Mouse (Mus musculus): ENCODE measurements around the gene Ulk3. TPM values are rescaled to one million over a fixed set of nuclear protein-coding genes. Genes with fewer than 3 reads are reported as not detected.
A peak's percentile ranks its signal among the peaks of the same experiment; 100 is the strongest.

The Ulk3 gene
- polyA plus RNA-seq, 1 experiment from 2014 or later, result 8.0 TPM

- no peaks in the 10 kb centered on the region for H3K27me3 ChIP-seq (ENCODE audit: insufficient read depth, low read length)
- peak overlapping the region; percentile 90 for H3K4me3 ChIP-seq (ENCODE audit: low read depth, low read length)
- no peaks in the 10 kb centered on the region for H3K9me3 ChIP-seq (ENCODE audit: low read depth, low read length)
- H3K36me3 ChIP-seq (ENCODE audit: insufficient read depth), result peaks cover 5% of the 10 kb centered on the region; the same call in 1 of the 2 replicates
- no peak overlapping the region for H3K27ac ChIP-seq (ENCODE audit: low read depth)
- H3K4me2 ChIP-seq, result peak overlapping the region; percentile 86
- WGBS, result 29% methylated on average over 7 of the region's 7 CpGs
- H3K4me1 ChIP-seq (ENCODE audit: insufficient read depth), result peaks cover 37% of the 10 kb centered on the region
- no peak for TF ChIP-seq CTCF (IDR thresholded peaks at IDR 0.05; ENCODE audit: low read depth)
- peak overlapping the region; percentile 97 for H3K9ac ChIP-seq
- no peak for DNase-seq
- ATAC-seq (ENCODE audit: insufficient read depth), result no peak
Observed at GRCm38 (mm10) chr9:57643856-57644180, 54.6 kb downstream of the Ulk3 start.

DNA sequence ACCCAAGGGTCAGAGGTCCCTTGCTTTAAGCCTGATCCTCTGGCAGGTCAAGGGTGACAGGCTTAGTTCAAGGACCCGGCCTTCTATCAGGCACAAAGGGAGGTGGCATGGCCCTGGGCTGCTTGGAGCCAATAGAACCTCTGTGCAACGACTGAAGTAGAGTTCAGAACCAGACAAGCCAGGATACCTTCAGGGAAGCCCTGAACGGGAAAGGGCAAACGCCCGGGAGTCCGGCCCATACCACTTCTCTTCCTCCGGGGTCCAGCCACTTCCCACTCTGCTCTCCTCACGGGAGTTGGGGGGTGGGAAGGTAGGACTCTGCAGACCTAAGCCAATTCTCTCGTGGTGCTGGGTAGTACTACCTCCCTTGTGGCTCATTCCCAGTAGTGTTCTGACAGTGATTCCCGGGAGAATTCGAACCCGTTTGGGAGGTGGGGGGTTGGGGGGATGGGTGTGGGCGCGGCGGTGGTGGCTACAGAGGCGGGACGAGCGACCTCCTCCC, 55.2 kb downstream of the Ulk3 start:
- Histone ChIP-seq H3K4me3 (ENCODE audit: low read depth, low read length) (peak overlapping the region; percentile 90), H3K36me3 (ENCODE audit: insufficient read depth) (peaks cover 5% of the 10 kb centered on the region; the same call in 1 of the 2 replicates), H3K27ac (ENCODE audit: low read depth) (peak overlapping the region; percentile 96; the same call in 1 of the 2 replicates), H3K9me3 (ENCODE audit: low read depth, low read length) (no peaks in the 10 kb centered on the region), H3K27me3 (ENCODE audit: insufficient read depth, low read length) (no peaks in the 10 kb centered on the region), H3K4me2 (peak overlapping the region; percentile 86), H3K9ac (peak overlapping the region; percentile 97), H3K4me1 (ENCODE audit: insufficient read depth) (peaks cover 30% of the 10 kb centered on the region)
- WGBS, result 0% methylated on average over 18 of the region's 18 CpGs
- no peak for DNase-seq
- ATAC-seq (ENCODE audit: insufficient read depth), result peak; percentile 23; the same call in 1 of the 2 replicates
- no peak for TF ChIP-seq CTCF (IDR thresholded peaks at IDR 0.05; ENCODE audit: low read depth)

DNA sequence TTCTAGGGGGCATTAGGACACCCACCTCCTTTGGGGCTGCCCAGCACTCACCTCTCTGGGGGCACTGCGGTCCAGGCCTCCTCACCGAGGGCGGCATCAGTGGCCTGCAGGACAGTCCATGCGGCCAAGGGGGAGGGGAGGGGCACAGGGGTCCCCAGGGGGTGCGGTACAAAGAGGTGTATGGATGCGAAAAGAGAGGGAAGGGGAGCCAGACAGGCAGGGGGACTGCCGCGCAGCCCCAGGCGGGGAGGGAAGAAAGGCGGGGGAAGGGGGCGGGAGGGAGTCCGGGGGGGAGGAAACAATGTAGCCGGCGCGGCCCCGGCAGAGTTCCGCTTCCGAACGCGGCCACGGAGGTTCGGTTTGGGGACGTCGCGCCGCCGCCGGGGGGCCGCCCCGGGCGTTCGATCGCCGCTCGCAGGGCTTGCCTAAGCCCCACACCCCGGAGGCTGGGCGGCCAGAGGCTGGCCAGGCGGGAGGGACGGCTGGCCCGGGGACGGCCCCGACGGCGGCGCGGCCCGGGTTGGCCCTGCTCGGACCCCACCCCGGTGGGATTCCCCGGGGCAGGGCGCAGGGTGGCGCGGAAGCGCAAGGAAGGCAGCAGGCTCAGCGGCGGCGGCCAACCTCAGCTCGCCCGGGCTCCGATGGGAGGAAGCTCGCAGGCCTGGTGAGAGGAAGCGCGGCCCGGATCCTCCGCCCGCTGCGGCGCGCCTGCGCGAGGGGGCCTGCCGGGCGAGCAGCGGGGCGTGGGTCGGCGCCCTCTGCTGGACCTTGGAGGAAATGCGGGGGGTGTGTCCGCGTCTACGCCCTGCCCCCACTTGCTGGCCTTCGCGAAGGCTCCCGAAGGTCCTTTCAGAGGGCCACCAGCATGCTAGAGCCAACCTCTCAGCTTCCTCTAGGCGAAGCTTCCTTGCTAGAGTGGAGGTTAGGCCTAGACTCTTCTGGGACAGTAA, 56.0 kb downstream of the Ulk3 start:
- Histone ChIP-seq H3K4me2 (peak overlapping the region; percentile 86), H3K9ac (peak overlapping the region; percentile 97), H3K27me3 (ENCODE audit: insufficient read depth, low read length) (no peaks in the 10 kb centered on the region), H3K9me3 (ENCODE audit: low read depth, low read length) (no peaks in the 10 kb centered on the region), H3K4me1 (ENCODE audit: insufficient read depth) (peaks cover 23% of the 10 kb centered on the region), H3K27ac (ENCODE audit: low read depth) (peak overlapping the region; percentile 96), H3K4me3 (ENCODE audit: low read depth, low read length) (peak overlapping the region; percentile 90), H3K36me3 (ENCODE audit: insufficient read depth) (peaks cover 5% of the 10 kb centered on the region; the same call in 1 of the 2 replicates)
- WGBS, result under 1% methylated on average over 74 of the region's 85 CpGs
- peak; percentile 96 for DNase-seq
- ATAC-seq (ENCODE audit: insufficient read depth), result peak; percentile 90
- TF ChIP-seq CTCF (IDR thresholded peaks at IDR 0.05; ENCODE audit: low read depth), result peak; percentile 82

Other genes with a start within 250 kb of the Ulk3 start
- 22.5 and 23.7 TPM in 2 replicates for gene Ppcdc, start 149.3 kb upstream of the Ulk3 start, polyA plus RNA-seq (2014; fragmentation: Nextera tagmentation; extraction: Ambion mirVana)
- gene Scamp5, start 121.4 kb upstream of the Ulk3 start, polyA plus RNA-seq (2014; fragmentation: Nextera tagmentation; extraction: Ambion mirVana), result 4.4 and 4.9 TPM in 2 replicates
- gene Rpp25, start 85.4 kb upstream of the Ulk3 start, polyA plus RNA-seq (2014; fragmentation: Nextera tagmentation; extraction: Ambion mirVana), result 2.3 and 2.4 TPM in 2 replicates
- gene Cox5a, start 68.2 kb upstream of the Ulk3 start, polyA plus RNA-seq (2014; fragmentation: Nextera tagmentation; extraction: Ambion mirVana), result 527 and 554 TPM in 2 replicates
- 20.2 and 22.4 TPM in 2 replicates for gene Fam219b, start 51.9 kb upstream of the Ulk3 start, polyA plus RNA-seq (2014; fragmentation: Nextera tagmentation; extraction: Ambion mirVana)
- gene Mpi, start 36.7 kb upstream of the Ulk3 start, polyA plus RNA-seq (2014; fragmentation: Nextera tagmentation; extraction: Ambion mirVana), result 35.1 and 38.1 TPM in 2 replicates
- gene Scamp2, start 28.5 kb upstream of the Ulk3 start, polyA plus RNA-seq (2014; fragmentation: Nextera tagmentation; extraction: Ambion mirVana), result 54.2 and 55.6 TPM in 2 replicates
- not detected in 2 replicates for gene Cplx3, start 16.8 kb downstream of the Ulk3 start, polyA plus RNA-seq (2014; fragmentation: Nextera tagmentation; extraction: Ambion mirVana)
- gene Lman1l, start 31.3 kb downstream of the Ulk3 start, polyA plus RNA-seq (2014; fragmentation: Nextera tagmentation; extraction: Ambion mirVana), result not detected in 2 replicates
- gene Csk, start 64.2 kb downstream of the Ulk3 start, polyA plus RNA-seq (2014; fragmentation: Nextera tagmentation; extraction: Ambion mirVana), result 23.6 and 28.7 TPM in 2 replicates
- not detected in 2 replicates for gene Cyp1a2, start 94.3 kb downstream of the Ulk3 start, polyA plus RNA-seq (2014; fragmentation: Nextera tagmentation; extraction: Ambion mirVana)
- gene Cyp1a1, start 98.5 kb downstream of the Ulk3 start, polyA plus RNA-seq (2014; fragmentation: Nextera tagmentation; extraction: Ambion mirVana), result not detected in 2 replicates
- 24.0 and 24.9 TPM in 2 replicates for gene Edc3, start 119.1 kb downstream of the Ulk3 start, polyA plus RNA-seq (2014; fragmentation: Nextera tagmentation; extraction: Ambion mirVana)
- gene Clk3, start 176.4 kb downstream of the Ulk3 start, polyA plus RNA-seq (2014; fragmentation: Nextera tagmentation; extraction: Ambion mirVana), result 58.1 and 72.7 TPM in 2 replicates
- gene Arid3b, start 247.3 kb downstream of the Ulk3 start, polyA plus RNA-seq (2014; fragmentation: Nextera tagmentation; extraction: Ambion mirVana), result 4.7 and 4.9 TPM in 2 replicates